Mouse (Mus musculus) hematopoietic stem cell, adult 5-6 weeks (primary cell): ENCODE results near the gene Lin28a. TPM values are rescaled to one million over a fixed set of nuclear protein-coding genes. Genes with fewer than 3 reads are reported as not detected.
A peak's percentile ranks its signal among the peaks of the same experiment; 100 is the strongest.

Experiments used
- ATAC-seq, 2 experiments: fragments of 125-278 bp in 1 of 2; replicated peaks in 1 of 2; 2 replicates each; pipeline ENCODE4 v1.8.0; 2016 to 2017; ENCODE audit warnings: inconsistent platforms in 2 of 2, mild to moderate bottlenecking in 2 of 2, moderate number of reproducible peaks in 2 of 2, low read depth in 1 of 2, moderate TSS enrichment in 1 of 2; ENCODE audit not compliant: low FRiP score in 2 of 2, poor library complexity in 2 of 2, severe bottlenecking in 2 of 2, insufficient read depth in 1 of 2, low TSS enrichment in 1 of 2
- total RNA-seq: library from RNA; stranded (forward); fragments of 172-1452, 232-1000 nt; gene quantifications from 2 replicates; pipeline ENCODE4 v1.2.3, GENCODE M21; 2017

The Lin28a gene
- 4.2 and 4.8 TPM in 2 replicates for total RNA-seq

GRCm38 (mm10) chr4:134018779-134019145, at the start of gene Lin28a:
Lin28a (minus strand) TSS chr4:134018841.
- no peak for ATAC-seq

GRCm38 (mm10) chr4:134067833-134068544, 49.3 kb upstream of the Lin28a start:
- no peak for ATAC-seq

DNA sequence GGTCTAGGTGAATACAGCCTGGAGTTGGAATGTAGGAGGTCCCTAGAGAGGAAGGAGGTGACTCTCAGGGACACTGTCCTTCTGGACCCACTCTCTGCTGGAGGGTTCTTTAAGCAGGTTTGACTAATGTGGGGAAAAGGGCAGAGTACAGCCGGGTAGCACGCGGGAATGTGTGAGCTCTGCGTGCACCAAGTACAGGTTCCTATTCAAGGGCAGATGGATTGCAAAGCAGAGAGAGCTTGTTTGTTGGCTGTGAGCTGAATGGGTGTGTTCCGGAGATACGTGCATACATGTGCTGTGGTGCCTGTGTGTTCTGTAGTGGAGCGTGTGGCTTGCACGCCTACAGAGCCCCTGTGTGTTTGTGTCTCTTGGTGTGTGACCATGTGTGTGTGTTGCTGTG, 48.7 kb upstream of the Lin28a start:
- no peak for ATAC-seq

DNA sequence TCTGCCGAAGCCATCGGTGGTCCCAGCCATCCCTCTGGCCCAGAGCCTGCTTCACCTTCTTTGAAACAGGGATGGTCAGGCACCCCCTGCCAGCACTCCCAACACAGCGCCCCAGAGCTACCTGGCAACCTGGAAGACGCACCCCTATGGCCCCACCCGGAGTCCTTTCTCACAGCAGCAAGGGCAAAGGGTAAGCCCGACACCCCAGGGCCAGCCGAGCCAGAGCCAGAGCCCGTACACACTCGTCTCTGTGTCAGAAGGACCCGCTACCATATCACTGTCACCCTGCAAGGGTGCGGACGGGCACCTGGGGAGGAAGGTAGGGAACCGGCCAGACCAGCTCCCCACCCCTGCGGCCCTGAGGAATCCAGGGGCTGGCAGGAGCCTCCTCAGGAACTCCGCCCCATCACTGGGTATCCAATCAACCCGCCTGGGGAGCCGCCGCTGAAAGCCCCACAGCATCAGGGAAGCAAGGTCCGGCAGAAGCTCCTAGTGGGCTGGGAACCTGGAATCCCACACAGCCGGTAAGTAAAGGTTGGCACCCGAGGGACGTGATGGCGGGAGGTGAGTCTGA, 46.9 kb upstream of the Lin28a start:
- no peak for ATAC-seq

DNA sequence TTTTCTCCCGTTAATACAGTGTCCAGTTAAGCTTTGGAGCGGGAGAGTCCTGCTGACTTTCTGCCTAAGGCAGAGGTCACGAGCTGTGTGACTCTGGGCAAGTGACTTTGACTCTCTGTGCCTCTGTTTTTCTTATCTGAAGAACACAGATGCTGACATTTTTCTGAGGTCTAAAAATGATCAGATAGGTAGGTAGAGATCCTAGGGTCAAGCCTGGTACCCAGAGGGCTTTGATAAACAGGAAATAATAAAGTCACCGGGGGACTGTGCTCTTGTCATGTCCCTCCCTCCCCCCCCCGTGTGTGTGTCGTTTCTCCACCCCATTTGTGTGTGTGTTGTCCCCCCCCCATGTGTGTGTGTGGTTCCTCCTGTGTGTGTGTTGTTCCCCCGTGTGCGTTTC, 43.9 kb upstream of the Lin28a start:
- no peak for ATAC-seq

DNA sequence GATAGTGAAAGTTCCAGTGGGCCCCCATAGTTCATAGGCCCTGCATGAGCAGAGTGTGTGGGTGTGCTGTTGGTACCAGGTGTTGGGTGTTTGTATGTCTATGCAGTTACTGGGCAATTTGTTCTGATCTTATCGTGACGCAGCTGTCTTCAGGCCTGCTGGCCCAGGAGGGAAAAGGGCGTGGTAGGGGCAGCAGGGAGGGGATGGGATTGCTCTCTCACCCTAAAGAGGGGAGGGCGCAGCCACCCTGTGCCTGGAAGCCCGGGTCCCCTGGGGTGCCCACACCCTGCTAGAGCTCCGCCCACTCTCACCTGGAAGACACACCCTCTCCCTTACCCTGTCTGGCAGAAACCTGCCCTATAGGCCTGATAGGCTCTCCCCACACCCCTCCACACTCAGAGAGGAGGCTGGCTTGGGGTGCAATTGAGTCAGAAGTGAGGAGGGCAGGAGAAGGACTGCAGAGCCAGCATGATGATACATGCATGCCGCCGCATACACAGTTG, 43.4 kb upstream of the Lin28a start:
- no peak for ATAC-seq

GRCm38 (mm10) chr4:134061166-134061830, 42.7 kb upstream of the Lin28a start:
- no peak for ATAC-seq

GRCm38 (mm10) chr4:134060135-134060865, 41.7 kb upstream of the Lin28a start, which contains the start of gene Crybg2:
Crybg2 (plus strand) TSS chr4:134060815.
- no peak for ATAC-seq

- ATAC-seq = no peak
Measured at GRCm38 (mm10) chr4:134058908-134059307, 40.3 kb upstream of the Lin28a start.

DNA sequence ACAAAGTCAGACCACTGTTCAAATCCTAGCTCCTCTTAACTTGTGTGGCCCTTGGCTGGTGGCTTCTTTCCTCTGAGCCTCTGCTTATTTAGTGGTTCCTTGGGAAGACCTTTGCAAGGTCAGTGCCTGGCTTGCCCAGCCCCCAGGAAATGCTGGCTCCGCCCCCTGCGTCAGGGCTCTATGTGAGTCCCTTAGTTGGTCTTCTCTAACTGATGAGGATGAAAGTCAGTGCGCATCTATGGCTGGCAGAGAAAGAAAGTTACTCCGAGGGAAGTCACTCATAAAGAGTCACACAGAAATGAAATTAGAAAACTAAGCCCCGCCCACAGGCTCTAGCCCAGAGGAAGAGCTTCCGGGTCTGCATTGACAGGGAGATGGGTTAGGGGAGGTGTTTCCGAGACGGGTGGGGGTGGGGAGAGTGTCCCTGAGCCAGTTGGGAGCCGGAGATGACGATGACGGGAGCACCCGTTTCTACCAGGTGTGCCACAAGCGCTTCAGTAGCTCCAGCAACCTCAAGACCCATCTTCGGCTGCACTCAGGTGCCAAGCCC, 39.6 kb upstream of the Lin28a start:
- no peak for ATAC-seq

DNA sequence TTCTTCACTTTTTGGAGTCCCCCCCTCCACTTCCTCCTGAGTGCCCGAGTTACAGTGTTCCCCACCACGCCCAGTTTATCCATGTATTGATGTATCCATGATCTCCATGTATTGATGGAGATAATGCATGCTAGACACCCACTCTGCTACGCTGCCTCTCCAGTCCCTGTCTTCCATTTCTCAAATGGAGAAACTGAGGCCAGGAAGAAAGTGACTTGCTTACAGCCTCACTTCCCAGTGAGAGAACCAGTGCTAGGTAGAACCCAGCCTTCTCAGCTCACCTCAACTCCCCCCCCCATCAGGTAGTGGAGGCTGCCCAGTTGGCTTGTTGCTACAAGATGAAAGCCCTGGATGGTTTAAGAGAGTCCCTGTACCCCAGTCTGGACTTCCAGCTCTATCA, 34.9 kb upstream of the Lin28a start, which contains the start of gene Zfp683:
Gene Zfp683, plus strand, starts transcription at position 301 of the 400 bp plus-strand sequence.
- ATAC-seq = no peak

DNA sequence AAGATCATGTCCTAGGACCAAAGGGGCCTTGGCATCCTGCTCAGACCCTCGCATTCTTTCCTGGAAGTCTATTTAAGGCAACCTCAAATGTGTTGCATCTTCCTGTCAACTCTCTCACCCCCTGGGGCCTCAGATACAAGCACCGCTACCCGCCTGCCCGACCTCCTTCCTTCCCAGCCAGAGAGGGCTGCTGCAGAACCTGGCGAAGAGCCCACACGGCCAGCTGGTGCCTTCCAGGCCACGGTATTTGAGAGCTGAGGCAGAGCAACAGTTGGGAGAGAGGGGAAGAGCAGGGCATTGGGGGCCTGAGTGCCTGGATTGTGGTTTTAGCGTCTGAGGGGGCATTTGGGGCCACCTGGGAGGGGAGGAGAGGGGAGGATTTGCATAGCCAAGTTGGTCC, 33.9 kb upstream of the Lin28a start:
- ATAC-seq = peak; percentile 83 to 89

DNA sequence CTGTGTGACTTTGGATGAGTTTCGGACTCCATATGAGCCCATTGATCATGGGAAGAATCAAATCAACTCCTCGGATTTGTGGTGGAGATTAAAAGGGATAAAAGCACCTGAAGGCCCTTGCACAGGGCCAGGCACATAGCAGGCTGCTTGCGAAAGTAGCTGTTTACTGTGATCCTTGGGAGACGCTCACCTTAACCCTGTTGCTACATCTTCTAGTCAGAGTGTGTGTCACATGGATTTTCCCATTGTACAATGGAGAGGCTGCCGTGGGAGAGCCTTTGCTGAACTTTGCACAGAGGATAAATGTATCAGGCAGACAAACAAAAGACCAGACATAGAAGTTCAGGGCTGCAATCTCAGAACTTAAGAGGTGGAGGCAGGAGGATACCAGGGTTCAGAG, 33.3 kb upstream of the Lin28a start:
- ATAC-seq = no peak

DNA sequence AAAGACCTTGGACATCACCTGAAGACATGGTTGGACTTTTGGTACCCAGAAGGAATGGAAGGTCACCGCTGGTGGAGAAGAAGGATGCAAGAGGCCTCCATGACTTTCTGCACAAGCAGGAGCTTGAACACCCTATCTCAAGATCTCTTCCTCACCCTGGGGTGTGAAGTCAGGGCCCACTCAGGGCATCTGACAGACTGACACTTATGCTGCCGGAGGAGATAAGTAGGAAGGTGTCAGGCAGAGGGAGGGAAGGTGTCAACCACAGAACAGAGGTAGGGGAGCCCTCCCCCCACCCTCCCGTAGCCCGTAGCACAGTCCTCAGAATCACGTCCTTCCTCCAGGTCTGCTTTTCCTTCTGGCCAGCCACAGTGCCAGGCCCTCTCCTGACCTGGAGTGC, 29.0 kb upstream of the Lin28a start:
- ATAC-seq = no peak

DNA sequence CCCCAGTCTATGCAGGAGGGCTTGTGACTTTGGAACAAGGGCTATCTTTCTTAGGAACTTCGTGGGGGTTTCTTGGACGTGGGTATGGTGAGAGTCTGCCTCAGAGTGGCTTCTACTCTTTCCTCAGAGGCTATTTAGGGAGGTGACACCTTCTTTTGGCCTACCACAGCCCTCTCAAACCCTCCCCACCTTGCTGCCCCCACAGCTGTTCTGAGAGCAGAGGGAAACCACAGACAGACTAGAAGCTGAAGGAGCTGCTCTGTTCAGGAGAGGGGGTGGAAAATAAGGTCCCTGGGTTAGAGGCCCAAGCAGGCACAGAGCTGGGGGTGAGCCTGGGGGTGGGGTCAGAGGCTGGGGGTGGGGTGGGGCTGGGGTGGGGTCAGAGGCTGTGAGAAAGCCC, 24.4 kb upstream of the Lin28a start:
- ATAC-seq = peak; percentile 59 to 60; a peak in 3 of 4 replicates

DNA sequence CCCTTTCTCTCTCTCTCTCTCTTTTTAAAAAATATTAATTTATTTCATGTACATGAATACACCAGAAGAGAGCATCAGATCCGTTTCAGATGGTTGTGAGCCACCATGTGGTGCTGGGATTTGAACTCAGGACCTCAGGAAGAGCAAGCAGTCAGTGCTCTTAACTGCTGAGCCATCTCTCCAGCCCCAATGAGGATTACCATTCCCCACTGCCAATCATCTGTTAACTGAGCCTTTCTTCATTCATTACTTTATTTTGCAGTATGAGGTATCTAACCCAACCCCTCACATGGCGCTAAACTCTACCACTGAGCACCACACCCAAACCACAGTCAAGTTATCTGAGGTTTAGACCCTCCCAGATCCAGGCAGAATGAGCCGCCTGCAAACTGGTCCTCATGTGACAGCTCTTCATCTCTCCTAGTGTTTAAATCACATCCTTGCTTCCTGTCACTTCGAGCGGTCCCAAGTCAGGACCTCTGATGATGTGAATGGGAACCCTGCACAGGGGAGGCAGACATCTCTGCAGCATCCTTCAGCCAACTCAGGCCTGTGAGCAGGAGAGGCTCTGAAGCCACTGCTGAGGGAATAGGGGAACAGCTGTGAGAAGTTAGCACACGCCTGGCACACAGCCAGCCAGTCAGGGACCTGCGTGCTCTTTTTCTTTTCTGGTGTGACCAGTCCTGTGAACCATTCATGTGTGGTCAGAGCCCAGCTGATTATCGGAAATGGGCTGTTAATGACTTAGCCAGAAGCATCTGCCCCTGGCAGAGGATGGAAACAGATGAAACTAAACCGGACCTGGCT, 22.9 kb upstream of the Lin28a start:
- ATAC-seq = peak; percentile 71 to 73

DNA sequence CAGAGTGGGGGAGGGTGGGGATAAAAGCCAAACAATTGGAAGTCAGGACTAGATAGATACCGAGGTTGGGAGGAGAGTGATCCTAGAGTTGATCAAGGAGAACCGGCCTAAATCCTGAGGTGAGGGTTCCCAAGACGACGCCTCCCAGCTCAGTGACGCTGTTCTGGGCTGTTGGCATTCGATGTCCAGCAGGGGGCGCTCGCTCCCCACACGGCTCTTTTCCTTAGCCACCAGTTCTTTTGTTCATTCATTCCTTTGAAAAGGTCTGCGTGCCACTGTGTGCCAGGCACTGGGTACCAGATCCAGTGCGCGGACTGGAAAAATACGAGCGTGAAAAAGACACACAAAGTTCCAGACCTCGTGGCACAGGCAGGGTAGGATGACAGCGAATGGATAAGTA, 17.3 kb upstream of the Lin28a start:
- peak; percentile 75 to 86 for ATAC-seq
